Mouse (Mus musculus) ES-E14 (cell line): ENCODE results near the gene Gp9. TPM values are rescaled to one million over a fixed set of nuclear protein-coding genes. Genes with fewer than 3 reads are reported as not detected.

Experiments
- DNase-seq: peaks from one replicate; pipeline ENCODE4 v3.0.0-alpha.2; 2013; ENCODE audit warnings: low read depth, low spot score
- H3K27ac ChIP-seq: 2 replicates; pipeline ENCODE4 v1.5.1; 2012; ENCODE audit warnings: low read depth, mild to moderate bottlenecking, low read length, moderate library complexity, mixed read lengths; ENCODE audit not compliant: poor library complexity, insufficient read depth, severe bottlenecking
- H3K36me3 ChIP-seq: 2 replicates; pipeline ENCODE4 v1.6.1; 2012; ENCODE audit warnings: mild to moderate bottlenecking, low read length, moderate library complexity, mixed read lengths; ENCODE audit not compliant: control insufficient read depth, poor library complexity, insufficient read depth, severe bottlenecking
- H3K4me1 ChIP-seq, 2 experiments: fragments of 150-350 bp in 1 of 2; sonication (generic) in 1 of 2; 2 replicates each; pipeline ENCODE4 v1.6.1; 2012; ENCODE audit warnings: low read length in 2 of 2, mild to moderate bottlenecking in 1 of 2, mixed read lengths in 1 of 2; ENCODE audit not compliant: control insufficient read depth in 2 of 2, insufficient read depth in 2 of 2, poor library complexity in 1 of 2
- H3K4me3 ChIP-seq, 2 experiments: fragments of 150-350 bp in 1 of 2; sonication (generic) in 1 of 2; 2 replicates each; pipeline ENCODE4 v1.5.1; 2012; ENCODE audit warnings: low read length in 2 of 2, low read depth in 1 of 2, mild to moderate bottlenecking in 1 of 2, mixed read lengths in 1 of 2; ENCODE audit not compliant: insufficient read depth in 1 of 2, poor library complexity in 1 of 2, severe bottlenecking in 1 of 2
- H3K9ac ChIP-seq: 2 replicates; pipeline ENCODE4 v1.6.1; 2012; ENCODE audit warnings: low read depth, mild to moderate bottlenecking, low read length, mixed read lengths; ENCODE audit not compliant: poor library complexity, insufficient read depth, severe bottlenecking
- H3K9me3 ChIP-seq: fragments of 150-350 bp; sonication (generic); 2 replicates; pipeline ENCODE4 v1.6.1; 2012; ENCODE audit warnings: low read depth, mild to moderate bottlenecking, low read length; ENCODE audit not compliant: control insufficient read depth, insufficient read depth
- CHD2 ChIP-seq: IDR thresholded peaks from 2 replicates; pipeline ENCODE4 v1.6.1; 2014; ENCODE audit warnings: mild to moderate bottlenecking, low read depth, low read length, inconsistent platforms
- HCFC1 ChIP-seq: IDR thresholded peaks from 2 replicates; pipeline ENCODE4 v1.6.1; 2012; ENCODE audit warnings: low read length, inconsistent platforms, borderline replicate concordance; ENCODE audit not compliant: insufficient read depth
- MAFK ChIP-seq: IDR thresholded peaks from 2 replicates; pipeline ENCODE4 v1.6.1; 2014; ENCODE audit warnings: mild to moderate bottlenecking, low read depth, low read length, inconsistent platforms; ENCODE audit not compliant: insufficient read depth
- ZC3H11A ChIP-seq: IDR thresholded peaks from 2 replicates; pipeline ENCODE4 v1.6.1; 2012; ENCODE audit warnings: low read depth, mild to moderate bottlenecking, inconsistent platforms, low read length, borderline replicate concordance
- ZNF384 ChIP-seq: IDR thresholded peaks from 2 replicates; pipeline ENCODE4 v1.6.1; 2012; ENCODE audit warnings: low read depth, low read length, inconsistent platforms
- in situ Hi-C, 2 experiments: fragments of 600-800 bp; cut with MboI; formaldehyde crosslinking; loops; one replicate each; pipeline ENCODE4 v1.15.1; 2025; ENCODE audit warnings: low sequenced_read_pairs in 2 of 2, inconsistent platforms in 1 of 2; ENCODE audit not compliant: unreplicated experiment in 2 of 2
- total RNA-seq: library from RNA; depleted of rRNA; stranded (reverse); fragments of 300-350 nt; gene quantifications from 2 replicates; pipeline ENCODE4 v1.2.3, GENCODE M21; 2012

Gp9 gene
- total RNA-seq, 1 experiment: not detected

DNA sequence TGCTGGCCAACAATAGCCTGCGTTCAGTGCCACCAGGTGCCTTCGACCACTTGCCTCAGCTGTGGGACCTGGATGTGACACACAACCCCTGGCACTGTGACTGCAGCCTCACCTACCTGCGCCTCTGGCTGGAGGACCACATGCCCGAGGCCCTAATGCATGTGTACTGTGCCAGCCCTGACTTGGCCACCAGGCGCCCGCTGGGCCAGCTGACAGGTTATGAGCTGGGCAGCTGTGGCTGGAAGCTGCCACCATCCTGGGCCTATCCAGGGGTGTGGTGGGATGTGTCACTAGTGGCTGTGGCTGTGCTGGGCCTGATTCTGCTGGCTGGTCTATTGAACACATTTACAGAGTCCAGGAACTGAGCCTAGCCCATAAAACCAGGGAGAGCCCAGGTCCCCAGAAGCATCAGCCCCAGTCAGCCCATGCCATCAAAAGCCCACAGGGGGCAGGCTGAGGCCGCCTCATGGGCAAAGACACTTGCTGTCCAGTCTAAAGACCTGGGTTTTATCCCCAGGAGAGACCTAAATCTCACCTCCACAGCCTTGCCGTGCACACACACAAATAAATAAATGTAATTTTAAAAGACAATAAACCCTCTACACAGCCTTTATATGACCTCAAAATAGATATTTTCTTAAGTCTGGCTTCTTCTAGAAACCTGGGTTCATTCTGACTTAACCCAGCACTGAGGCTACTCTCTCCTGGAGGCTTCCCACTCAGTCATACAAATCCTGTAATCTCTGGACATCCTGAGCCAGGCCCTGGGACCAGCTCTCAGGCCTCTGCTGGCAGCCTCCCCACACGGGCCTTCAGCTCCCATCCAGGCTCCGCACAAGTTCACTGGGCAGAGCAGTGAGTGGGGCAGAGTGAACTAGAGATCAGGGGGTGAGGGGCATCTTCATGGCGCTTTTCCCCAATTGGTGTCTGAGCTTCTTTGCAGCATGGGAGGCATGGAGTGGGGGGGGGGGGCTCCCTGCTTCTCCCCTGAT lies 1.6 kb downstream of the Gp9 start:
- H3K36me3 ChIP-seq: no peaks in the 10 kb centered on the region
- TF ChIP-seq HCFC1: no peak
- no peaks in the 10 kb centered on the region for H3K9me3 ChIP-seq
- no peak overlapping the region for H3K4me3 ChIP-seq
- no peak for DNase-seq
- H3K27ac ChIP-seq: no peak overlapping the region
- in situ Hi-C loops: no loop called here
- H3K9ac ChIP-seq: no peak overlapping the region
- H3K4me1 ChIP-seq: no peaks in the 10 kb centered on the region

DNA sequence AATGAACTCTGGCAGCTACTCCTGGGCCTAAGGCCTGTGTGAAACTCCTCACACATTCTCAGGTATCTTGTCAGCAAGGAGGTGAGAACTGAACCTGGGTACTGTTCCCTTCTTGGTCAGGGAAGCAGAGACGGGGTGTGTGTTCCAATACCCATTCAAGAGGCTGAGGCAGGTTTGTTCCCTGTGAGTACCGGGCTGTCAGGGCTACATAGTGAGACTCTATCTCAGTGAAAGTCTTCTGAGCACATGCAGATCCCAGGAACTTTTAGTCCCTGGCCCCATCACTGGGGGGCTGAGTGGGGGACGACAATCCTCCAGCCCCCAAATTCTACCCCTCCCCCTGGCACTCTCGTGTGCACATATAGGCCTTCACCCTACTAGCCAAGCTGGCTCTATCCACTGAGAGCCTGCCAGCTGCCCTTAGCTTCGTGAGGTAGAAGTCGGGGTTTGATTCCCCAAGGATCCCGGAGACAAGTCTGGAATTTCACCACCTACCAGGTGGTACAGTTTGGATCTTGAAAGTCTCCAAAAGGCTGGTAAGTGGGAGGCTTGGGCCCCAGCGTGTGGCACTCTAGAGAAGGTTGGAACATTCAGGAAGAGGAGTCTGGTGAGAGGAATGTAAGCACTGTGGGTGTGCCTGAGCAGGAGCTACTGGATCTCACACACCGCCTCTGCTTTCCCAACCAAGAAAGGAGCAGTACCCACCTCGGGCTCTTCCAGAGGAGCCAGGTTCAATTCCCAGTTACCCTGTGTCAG lies 2.9 kb downstream of the Gp9 start:
- in situ Hi-C loops: no loop called here

DNA sequence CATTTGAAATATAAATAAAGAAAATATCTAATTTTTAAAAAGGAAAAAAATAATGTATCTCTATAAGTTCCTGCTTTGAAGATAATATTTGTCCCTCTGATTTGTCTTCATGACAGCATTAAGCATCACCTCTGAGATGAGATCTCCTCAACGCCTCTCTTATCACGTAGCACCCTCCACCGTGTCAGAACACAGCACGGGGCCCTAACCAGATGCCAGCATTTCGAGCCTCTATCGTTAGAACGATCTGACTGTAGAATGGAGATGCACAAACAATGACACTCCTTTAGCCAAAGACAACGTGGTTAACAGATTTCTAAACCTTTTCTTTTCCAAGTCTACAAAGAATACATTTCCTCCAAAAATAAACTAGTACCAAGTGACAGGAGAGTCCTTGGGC lies 6.2 kb downstream of the Gp9 start:
- H3K36me3 ChIP-seq: no peaks in the 10 kb centered on the region

More for the DNA sequence above, 2.9 kb downstream of the Gp9 start:
- H3K36me3 ChIP-seq: no peaks in the 10 kb centered on the region
- H3K4me1 ChIP-seq: no peaks in the 10 kb centered on the region
- no peak overlapping the region for H3K9ac ChIP-seq
- no peak overlapping the region for H3K27ac ChIP-seq
- no peak for TF ChIP-seq ZC3H11A
- no peak for TF ChIP-seq CHD2
- TF ChIP-seq MAFK: no peak
- no peak for TF ChIP-seq HCFC1
- TF ChIP-seq ZNF384: no peak
- no peak for DNase-seq
- H3K4me3 ChIP-seq: no peak overlapping the region
- H3K9me3 ChIP-seq: no peaks in the 10 kb centered on the region

DNA sequence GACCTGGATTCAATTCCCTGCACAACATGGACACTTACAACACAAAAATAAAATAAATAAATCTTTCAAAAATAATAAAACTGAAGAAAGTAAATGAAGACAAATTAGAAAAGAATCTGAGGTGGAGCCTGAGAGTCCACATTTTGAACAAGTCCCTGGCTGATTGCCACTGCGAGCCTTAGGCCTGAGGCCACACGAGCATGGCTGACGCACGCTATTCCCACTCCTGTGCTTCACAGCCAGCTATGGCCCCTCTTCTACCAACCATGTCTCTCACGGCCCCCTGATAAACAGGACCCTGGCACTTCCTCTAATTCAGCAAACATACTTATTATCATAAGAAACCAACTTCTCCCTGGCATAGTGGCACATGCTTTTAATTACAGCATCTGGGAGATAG lies 8.7 kb downstream of the Gp9 start:
- DNase-seq: no peak
- Histone ChIP-seq H3K27ac (no peak overlapping the region), H3K36me3 (no peaks in the 10 kb centered on the region), H3K9me3 (no peaks in the 10 kb centered on the region), H3K4me1 (peaks cover 0 to 6% of the 10 kb centered on the region in 2 experiments; a peak in 3 of 4 replicates), H3K4me3 (no peak overlapping the region), H3K9ac (no peak overlapping the region)
- in situ Hi-C loops: no loop called here
- TF ChIP-seq CHD2 (no peak), ZNF384 (no peak), ZC3H11A (no peak), HCFC1 (no peak), MAFK (no peak)

More for the DNA sequence above, 6.2 kb downstream of the Gp9 start:
- no peak overlapping the region for H3K9ac ChIP-seq
- in situ Hi-C loops: no loop called here
- H3K27ac ChIP-seq: no peak overlapping the region
- no peaks in the 10 kb centered on the region; a peak in 2 of 4 replicates for H3K4me1 ChIP-seq
- H3K9me3 ChIP-seq: no peaks in the 10 kb centered on the region
- H3K4me3 ChIP-seq: no peak overlapping the region
- TF ChIP-seq HCFC1 (no peak), ZC3H11A (no peak)
- no peak for DNase-seq
